Mouse (Mus musculus) common myeloid progenitor, adult 5-6 weeks (primary cell): Measurements from ENCODE around the gene Mvk. TPM values are rescaled to one million over a fixed set of nuclear protein-coding genes. Genes with fewer than 3 reads are reported as not detected.

ENCODE experiments used
- ATAC-seq: replicated peaks from 2 replicates; pipeline ENCODE4 v1.8.0; 2016; ENCODE audit warnings: low read depth, mild to moderate bottlenecking, moderate TSS enrichment, inconsistent platforms; ENCODE audit not compliant: poor library complexity, severe bottlenecking
- total RNA-seq: library from RNA; stranded (forward); fragments of 200-1000, 187-1606 nt; gene quantifications from 2 replicates; pipeline ENCODE4 v1.2.3, GENCODE M21; 2017

Mvk gene
- total RNA-seq, 1 experiment from 2014 or later = 6.4 TPM

DNA sequence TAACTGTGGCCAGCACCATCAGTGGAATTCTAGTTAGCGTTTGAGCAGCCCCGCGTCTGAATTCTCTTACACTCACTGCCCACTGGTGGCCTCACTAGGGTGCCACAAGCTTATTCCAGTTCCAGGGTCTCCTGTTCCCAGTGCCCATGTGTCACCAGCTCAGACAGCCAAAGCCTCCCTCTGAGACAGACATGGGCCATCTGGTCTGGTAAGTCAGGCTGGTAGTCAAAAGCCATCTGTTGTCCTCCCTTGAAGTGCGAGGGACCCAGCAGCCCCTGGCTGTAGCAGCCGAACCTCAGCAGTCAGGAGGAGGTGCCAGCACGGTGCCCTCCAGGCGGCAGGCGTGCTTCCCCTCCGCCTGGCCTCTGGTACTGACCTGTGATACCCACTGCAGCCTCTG lies 12.2 kb downstream of the Mvk start:
- ATAC-seq = no peak

- ATAC-seq = no peak
Measured at GRCm38 (mm10) chr5:114456995-114457605, 13.0 kb downstream of the Mvk start.

DNA sequence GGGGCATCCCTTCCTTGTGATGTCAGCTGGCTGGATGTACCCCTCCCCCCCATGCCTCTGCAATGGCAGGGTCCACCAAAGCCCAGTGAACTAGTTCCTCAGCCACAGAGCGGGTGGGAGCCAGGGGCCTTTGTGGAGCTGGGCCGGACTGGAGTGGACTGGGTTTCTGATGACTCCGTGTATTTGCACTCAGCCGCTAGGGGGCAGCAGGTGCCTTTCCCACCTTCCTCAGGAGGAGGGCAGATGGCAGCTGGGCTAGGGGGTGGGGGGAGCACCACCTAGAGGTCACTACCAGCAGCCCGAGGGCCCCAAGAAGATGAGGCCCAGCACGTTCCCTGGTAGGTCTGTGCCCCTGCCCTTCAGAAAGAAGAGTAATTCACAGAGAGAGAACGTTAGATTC lies 17.2 kb downstream of the Mvk start:
- peak; percentile 94 for ATAC-seq

GRCm38 (mm10) chr5:114462067-114463040 lies 18.3 kb downstream of the Mvk start:
- no peak for ATAC-seq

- no peak for ATAC-seq
Measured at GRCm38 (mm10) chr5:114464561-114464960, 20.5 kb downstream of the Mvk start.

GRCm38 (mm10) chr5:114465641-114466040 lies 21.6 kb downstream of the Mvk start:
- ATAC-seq = no peak

DNA sequence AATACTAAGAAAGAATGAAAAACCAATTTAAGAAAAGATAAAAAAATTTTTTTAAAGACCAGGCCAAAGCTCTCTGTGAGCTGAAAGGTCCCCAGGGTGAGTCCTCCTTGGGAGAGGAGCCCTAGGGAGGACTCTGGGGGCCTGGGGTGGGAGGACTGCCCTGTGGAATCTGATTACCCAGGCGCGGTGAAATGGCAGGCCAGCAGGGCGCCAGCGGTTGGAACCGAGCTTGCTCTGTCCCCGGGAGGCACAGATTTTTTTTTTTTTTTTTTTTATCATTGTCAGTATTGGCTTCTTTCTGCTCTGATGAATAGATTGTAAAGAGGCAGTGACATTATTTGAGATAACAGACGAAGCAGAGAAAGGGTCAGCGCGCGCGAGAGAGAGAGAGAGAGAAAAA lies 22.9 kb downstream of the Mvk start:
- no peak for ATAC-seq

- ATAC-seq = no peak
Measured at GRCm38 (mm10) chr5:114467430-114467829, 23.4 kb downstream of the Mvk start.

DNA sequence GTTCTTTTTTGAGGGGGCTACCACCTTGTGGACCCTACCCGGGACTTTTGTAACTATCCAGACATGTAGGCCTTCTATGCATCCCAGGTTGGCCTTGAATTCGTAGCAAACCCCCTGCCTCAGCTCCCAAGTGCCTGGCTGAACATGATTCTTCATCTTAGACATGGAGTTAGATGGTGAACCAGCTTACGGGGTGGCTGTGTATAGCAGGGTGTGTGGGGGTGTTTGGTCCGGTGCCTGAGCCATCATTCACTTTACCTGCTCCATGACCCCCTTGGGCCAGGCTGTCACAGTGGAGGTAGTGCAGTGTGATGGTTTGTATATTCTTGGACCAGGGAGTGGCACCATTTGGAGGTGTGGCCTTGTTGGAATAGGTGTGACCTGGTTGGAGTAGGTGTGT lies 23.9 kb downstream of the Mvk start:
- ATAC-seq = no peak

GRCm38 (mm10) chr5:114470359-114470758 lies 26.3 kb downstream of the Mvk start:
- no peak for ATAC-seq

- no peak for ATAC-seq
Measured at GRCm38 (mm10) chr5:114474741-114475491, 30.8 kb downstream of the Mvk start.

DNA sequence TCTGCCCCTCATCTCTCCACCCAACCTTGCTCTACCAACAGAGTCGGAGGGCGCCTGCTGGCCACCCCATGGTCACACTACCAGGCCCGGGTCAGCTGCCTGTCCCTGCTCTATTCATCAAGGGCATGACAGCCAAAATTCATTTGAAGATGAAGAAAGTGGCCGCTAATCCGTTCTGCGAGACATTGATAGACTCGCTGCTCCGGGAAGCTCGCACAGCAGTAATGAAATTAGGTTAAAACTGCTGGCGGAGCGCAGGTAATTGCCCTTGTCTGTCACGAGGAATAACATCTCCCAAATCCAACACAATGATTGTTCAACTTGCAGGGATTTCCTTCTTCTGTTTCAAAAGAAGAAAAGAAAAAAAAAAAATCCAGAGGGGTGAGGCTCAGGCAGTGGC lies 34.2 kb downstream of the Mvk start:
- no peak for ATAC-seq

- ATAC-seq = peak; percentile 62; the same call in 1 of the 2 replicates
Measured at GRCm38 (mm10) chr5:114482587-114483011, 38.5 kb downstream of the Mvk start.

GRCm38 (mm10) chr5:114485685-114486084 lies 41.6 kb downstream of the Mvk start:
- ATAC-seq = no peak

DNA sequence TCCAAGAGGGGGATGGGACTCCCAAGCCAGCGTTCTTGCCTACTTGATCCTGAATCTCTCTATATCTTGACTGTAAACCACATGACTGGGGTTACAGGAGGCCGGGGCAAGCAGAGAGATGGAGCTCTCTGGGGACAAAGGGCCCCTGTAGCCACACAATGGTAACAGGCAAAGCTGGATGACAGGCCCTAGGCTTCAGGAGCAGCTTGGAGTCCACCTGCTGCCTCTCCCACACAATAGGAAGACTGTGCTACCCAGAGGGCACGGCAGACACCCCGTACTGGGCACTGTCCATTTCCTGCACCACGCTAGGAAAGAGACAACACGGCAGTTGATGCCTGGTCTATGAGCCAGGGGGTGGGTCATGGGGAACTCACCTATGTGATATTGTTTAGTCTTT lies 45.5 kb downstream of the Mvk start:
- no peak for ATAC-seq

- no peak for ATAC-seq
Measured at GRCm38 (mm10) chr5:114490241-114490640, 46.2 kb downstream of the Mvk start.

- ATAC-seq = no peak
Measured at GRCm38 (mm10) chr5:114494761-114495160, 50.7 kb downstream of the Mvk start.

DNA sequence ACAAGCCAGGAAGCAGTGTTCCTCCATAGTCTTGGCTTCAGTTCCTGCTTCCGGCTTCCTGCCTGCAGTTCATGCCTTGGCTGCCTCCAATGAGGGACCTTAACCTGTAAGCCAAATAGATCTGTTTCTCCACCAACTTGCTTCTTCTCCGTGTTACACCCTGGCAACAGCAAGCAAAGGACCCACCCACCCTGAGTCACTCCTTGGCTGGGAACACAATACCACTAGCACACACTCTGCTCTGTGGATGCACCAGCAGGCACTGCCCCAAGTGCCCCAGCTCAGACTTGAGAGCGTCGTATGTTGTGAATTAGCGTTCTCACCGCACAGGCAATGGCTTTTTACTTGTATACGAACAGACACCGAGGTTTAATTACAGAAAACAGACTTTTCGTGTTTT lies 57.2 kb downstream of the Mvk start:
- no peak for ATAC-seq

DNA sequence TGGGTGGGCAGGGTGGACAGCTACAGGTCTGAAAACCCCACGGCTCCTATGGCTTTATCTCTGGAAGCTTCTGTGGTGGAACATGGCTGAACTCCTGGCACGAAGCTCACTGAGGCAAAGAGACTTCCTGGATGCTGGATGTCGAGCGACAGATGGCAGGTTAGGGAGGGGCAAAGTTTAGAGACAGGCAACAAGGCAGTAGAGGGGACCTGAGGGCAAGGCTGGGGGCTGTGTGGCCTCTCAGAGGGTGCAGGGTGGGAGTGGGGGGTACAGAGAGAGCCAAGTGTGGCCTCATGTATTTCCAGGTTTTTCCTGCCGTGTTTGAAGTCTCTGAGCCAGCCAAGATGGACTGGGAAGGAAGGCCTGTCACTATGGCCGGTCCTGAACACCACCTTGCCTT lies 60.8 kb downstream of the Mvk start:
- ATAC-seq = peak; percentile 4; the same call in 1 of the 2 replicates

GRCm38 (mm10) chr5:114505260-114506085 lies 61.4 kb downstream of the Mvk start:
- ATAC-seq = peak; percentile 85
